Mouse (Mus musculus): ENCODE measurements around the gene P2rx3. TPM values are rescaled to one million over a fixed set of nuclear protein-coding genes. Genes with fewer than 3 reads are reported as not detected.

The P2rx3 gene
- polyA plus RNA-seq, 1 experiment from 2014 or later, result 0.08 TPM

GRCm38 (mm10) chr2:85047081-85047480, 9.8 kb upstream of the P2rx3 start:
- Histone ChIP-seq H3K27ac (ENCODE audit: low read length) (peak overlapping the region; percentile 96), H3K9ac (replicated peaks; ENCODE audit: low read depth) (peak overlapping the region; percentile 37), H3K4me1 (ENCODE audit: insufficient read depth, low read depth, low read length) (peaks cover 22% of the 10 kb centered on the region; the same call in 1 of the 2 replicates), H3K4me2 (replicated peaks; ENCODE audit: low read depth, low read length) (peak overlapping the region; percentile 81), H3K27me3 (replicated peaks; ENCODE audit: insufficient read depth, low read length) (no peaks in the 10 kb centered on the region), H3K9me3 (ENCODE audit: low read length) (no peaks in the 10 kb centered on the region), H3K4me3 (ENCODE audit: low read depth, low read length) (peak overlapping the region; percentile 74), H3K36me3 (ENCODE audit: insufficient read depth, low read length) (peaks cover 21% of the 10 kb centered on the region)
- TF ChIP-seq CTCF (IDR thresholded peaks at IDR 0.05) (peak; percentile 31), EP300 (IDR thresholded peaks at IDR 0.05) (peak; percentile 85)
- DNase-seq (ENCODE audit: low spot score) (peak; percentile 61), ATAC-seq (peak; percentile 2; the same call in 1 of the 2 replicates)
- WGBS, result 32% methylated on average over 10 of the region's 10 CpGs

DNA sequence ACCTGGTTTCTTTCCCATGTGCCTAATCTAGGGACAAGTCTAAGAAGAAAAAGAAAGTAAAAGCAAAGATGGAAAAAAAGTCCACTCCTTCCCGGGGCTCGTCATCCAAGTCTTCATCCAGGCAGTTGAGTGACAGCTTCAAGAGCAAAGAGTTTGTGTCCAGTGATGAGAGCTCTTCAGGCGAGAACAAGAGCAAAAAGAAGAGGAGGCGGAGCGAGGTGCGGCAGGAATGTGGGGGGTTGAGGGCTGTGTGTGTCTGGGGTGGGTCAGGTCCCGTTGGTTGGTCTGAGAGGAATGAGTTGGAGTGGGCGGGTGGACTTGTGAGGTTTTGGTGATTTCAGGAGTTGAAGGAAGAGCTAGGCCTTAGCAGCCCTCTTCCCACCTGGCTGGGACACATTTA, 9.0 kb upstream of the P2rx3 start:
- H3K27ac ChIP-seq (ENCODE audit: low read length), result peak overlapping the region; percentile 96
- no peak overlapping the region for H3K9ac ChIP-seq (replicated peaks; ENCODE audit: low read depth)
- WGBS, result 56% methylated on average over 8 of the region's 8 CpGs
- H3K4me3 ChIP-seq (ENCODE audit: low read depth, low read length), result no peak overlapping the region
- DNase-seq (ENCODE audit: low spot score) (peak; percentile 80), ATAC-seq (peak; percentile 3; the same call in 1 of the 2 replicates)
- H3K36me3 ChIP-seq (ENCODE audit: insufficient read depth, low read length), result peaks cover 21% of the 10 kb centered on the region
- 0 out of 2 replicates have a peak overlapping the region, but pooled peaks have one; percentile 81 for H3K4me2 ChIP-seq (replicated peaks; ENCODE audit: low read depth, low read length)
- peaks cover 18% of the 10 kb centered on the region; the same call in 1 of the 2 replicates for H3K4me1 ChIP-seq (ENCODE audit: insufficient read depth, low read depth, low read length)
- H3K27me3 ChIP-seq (replicated peaks; ENCODE audit: insufficient read depth, low read length), result no peaks in the 10 kb centered on the region
- H3K9me3 ChIP-seq (ENCODE audit: low read length), result no peaks in the 10 kb centered on the region
- TF ChIP-seq EP300 (IDR thresholded peaks at IDR 0.05) (peak; percentile 60), CTCF (IDR thresholded peaks at IDR 0.05) (no peak)

DNA sequence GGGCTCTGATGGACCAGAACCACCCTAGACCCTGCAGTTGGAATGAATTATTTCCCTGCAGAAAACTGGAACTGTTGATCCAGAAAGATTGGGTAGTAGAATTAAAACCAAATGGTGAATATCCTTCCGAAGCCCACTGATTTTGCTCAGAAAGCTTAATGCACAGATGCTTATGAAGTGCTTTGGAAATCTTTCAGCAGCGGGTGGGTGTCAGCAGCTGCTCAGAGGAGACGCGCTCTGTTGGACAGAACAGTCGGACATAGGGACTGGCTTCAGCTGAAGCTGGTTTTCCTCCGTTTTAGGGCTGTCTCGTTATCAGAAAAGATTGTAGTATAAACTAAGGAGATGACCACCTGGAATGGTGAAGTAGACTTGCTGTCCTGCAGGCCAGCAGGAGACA, 6.4 kb upstream of the P2rx3 start:
- peaks cover 24% of the 10 kb centered on the region for H3K36me3 ChIP-seq (ENCODE audit: insufficient read depth, low read length)
- H3K9ac ChIP-seq (replicated peaks; ENCODE audit: low read depth), result no peak overlapping the region
- peaks cover 10% of the 10 kb centered on the region; the same call in 1 of the 2 replicates for H3K4me1 ChIP-seq (ENCODE audit: insufficient read depth, low read depth, low read length)
- no peaks in the 10 kb centered on the region for H3K27me3 ChIP-seq (replicated peaks; ENCODE audit: insufficient read depth, low read length)
- H3K4me3 ChIP-seq (ENCODE audit: low read depth, low read length), result no peak overlapping the region
- no peak for DNase-seq (ENCODE audit: low spot score)
- WGBS, result 85% methylated on average over 7 of the region's 7 CpGs
- H3K9me3 ChIP-seq (ENCODE audit: low read length), result no peaks in the 10 kb centered on the region
- TF ChIP-seq EP300 (IDR thresholded peaks at IDR 0.05) (no peak), CTCF (IDR thresholded peaks at IDR 0.05) (no peak)
- no peak overlapping the region for H3K4me2 ChIP-seq (replicated peaks; ENCODE audit: low read depth, low read length)
- H3K27ac ChIP-seq (ENCODE audit: low read length), result no peak overlapping the region
- no peak for ATAC-seq

GRCm38 (mm10) chr2:85038336-85038735, 1.1 kb upstream of the P2rx3 start:
- 77% methylated on average over 13 of the region's 13 CpGs for WGBS
- Histone ChIP-seq H3K27ac (ENCODE audit: low read length) (no peak overlapping the region), H3K9me3 (ENCODE audit: low read length) (no peaks in the 10 kb centered on the region), H3K4me3 (ENCODE audit: low read depth, low read length) (no peak overlapping the region; the same call in 1 of the 2 replicates), H3K9ac (replicated peaks; ENCODE audit: low read depth) (0 out of 2 replicates have a peak overlapping the region, but pooled peaks have one; percentile 80), H3K27me3 (replicated peaks; ENCODE audit: insufficient read depth, low read length) (no peaks in the 10 kb centered on the region), H3K4me1 (ENCODE audit: insufficient read depth, low read depth, low read length) (peaks cover 10% of the 10 kb centered on the region), H3K4me2 (replicated peaks; ENCODE audit: low read depth, low read length) (peak overlapping the region; percentile 70), H3K36me3 (ENCODE audit: insufficient read depth, low read length) (peaks cover 16% of the 10 kb centered on the region; the same call in 1 of the 2 replicates)
- TF ChIP-seq EP300 (IDR thresholded peaks at IDR 0.05), result no peak
- TF ChIP-seq CTCF (IDR thresholded peaks at IDR 0.05), result no peak
- ATAC-seq (no peak), DNase-seq (ENCODE audit: low spot score) (no peak)

- WGBS, result 10% methylated on average over 11 of the region's 11 CpGs
- 0 out of 2 replicates have a peak, but pooled peaks have one; percentile 9 for ATAC-seq
- Histone ChIP-seq H3K4me2 (replicated peaks; ENCODE audit: low read depth, low read length) (peak overlapping the region; percentile 70), H3K4me3 (ENCODE audit: low read depth, low read length) (peak overlapping the region; percentile 79), H3K9ac (replicated peaks; ENCODE audit: low read depth) (peak overlapping the region; percentile 80), H3K9me3 (ENCODE audit: low read length) (no peaks in the 10 kb centered on the region), H3K27ac (ENCODE audit: low read length) (peak overlapping the region; percentile 86; the same call in 1 of the 2 replicates), H3K27me3 (replicated peaks; ENCODE audit: insufficient read depth, low read length) (no peaks in the 10 kb centered on the region), H3K36me3 (ENCODE audit: insufficient read depth, low read length) (0 out of 2 replicates have a peak, but pooled peaks cover 6% of the 10 kb centered on the region), H3K4me1 (ENCODE audit: insufficient read depth, low read depth, low read length) (peaks cover 10% of the 10 kb centered on the region)
- no peak for DNase-seq (ENCODE audit: low spot score)
- TF ChIP-seq CTCF (IDR thresholded peaks at IDR 0.05) (no peak), EP300 (IDR thresholded peaks at IDR 0.05) (no peak)
Observed at GRCm38 (mm10) chr2:85036507-85037046, 685 bp downstream of the P2rx3 start.

DNA sequence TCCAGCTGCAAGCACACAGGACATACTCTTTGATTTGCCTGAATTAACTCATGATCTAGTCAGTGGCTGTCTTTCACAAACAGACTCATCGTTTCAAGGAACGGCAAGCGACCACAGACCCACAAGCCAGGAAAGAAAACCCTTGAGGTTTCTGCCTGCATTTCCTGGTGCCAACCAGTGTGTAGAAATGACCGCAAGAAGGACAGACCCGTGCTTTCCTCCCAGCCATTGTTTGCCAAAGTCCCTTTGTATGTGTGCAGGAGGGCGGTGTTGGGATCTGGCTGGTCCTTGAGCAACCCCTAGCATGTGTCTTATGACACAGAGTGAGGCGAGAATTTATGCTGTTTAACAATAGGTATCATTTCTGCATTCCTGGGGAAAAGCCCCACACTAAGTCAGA, 3.1 kb downstream of the P2rx3 start:
- TF ChIP-seq CTCF (IDR thresholded peaks at IDR 0.05) (no peak), EP300 (IDR thresholded peaks at IDR 0.05) (no peak)
- Histone ChIP-seq H3K4me2 (replicated peaks; ENCODE audit: low read depth, low read length) (no peak overlapping the region), H3K9me3 (ENCODE audit: low read length) (no peaks in the 10 kb centered on the region), H3K4me3 (ENCODE audit: low read depth, low read length) (no peak overlapping the region), H3K27me3 (replicated peaks; ENCODE audit: insufficient read depth, low read length) (no peaks in the 10 kb centered on the region), H3K36me3 (ENCODE audit: insufficient read depth, low read length) (no peaks in the 10 kb centered on the region), H3K27ac (ENCODE audit: low read length) (no peak overlapping the region), H3K4me1 (ENCODE audit: insufficient read depth, low read depth, low read length) (peaks cover 10% of the 10 kb centered on the region), H3K9ac (replicated peaks; ENCODE audit: low read depth) (no peak overlapping the region)
- DNase-seq (ENCODE audit: low spot score) (no peak), ATAC-seq (no peak)
- 62% methylated on average over 7 of the region's 7 CpGs for WGBS
